Mouse (Mus musculus) ES-E14 (cell line): Measurements from ENCODE around the gene Nup160.

Source experiments
- CHD2 ChIP-seq: IDR thresholded peaks from 2 replicates; pipeline ENCODE4 v1.6.1; 2014; ENCODE audit warnings: mild to moderate bottlenecking, low read depth, low read length, inconsistent platforms
- HCFC1 ChIP-seq: IDR thresholded peaks from 2 replicates; pipeline ENCODE4 v1.6.1; 2012; ENCODE audit warnings: low read length, inconsistent platforms, borderline replicate concordance; ENCODE audit not compliant: insufficient read depth
- ZC3H11A ChIP-seq: IDR thresholded peaks from 2 replicates; pipeline ENCODE4 v1.6.1; 2012; ENCODE audit warnings: low read depth, mild to moderate bottlenecking, inconsistent platforms, low read length, borderline replicate concordance
- ZNF384 ChIP-seq: IDR thresholded peaks from 2 replicates; pipeline ENCODE4 v1.6.1; 2012; ENCODE audit warnings: low read depth, low read length, inconsistent platforms

DNA sequence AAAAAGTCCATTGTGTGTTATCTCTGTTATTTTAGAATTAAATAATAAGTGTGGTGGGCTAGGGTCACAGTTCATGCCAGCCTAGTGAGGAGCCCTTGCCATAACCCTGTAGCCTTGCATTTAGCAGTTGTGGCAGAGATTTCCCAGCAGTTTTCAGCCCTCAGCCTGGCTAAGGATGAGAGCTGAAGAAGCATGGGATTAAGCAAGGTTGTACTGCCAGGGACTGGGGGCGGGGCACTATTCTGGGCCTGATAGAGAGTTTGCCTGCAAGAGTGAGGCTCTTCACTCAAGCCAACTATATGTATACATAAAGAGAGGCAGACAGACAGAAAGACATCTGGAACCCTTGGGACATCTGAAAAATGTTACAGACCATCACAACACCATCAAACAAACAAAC is 18.0 kb upstream of the Nup160 start:
- no peak for TF ChIP-seq HCFC1
- no peak for TF ChIP-seq ZC3H11A
- no peak for TF ChIP-seq CHD2
- TF ChIP-seq ZNF384 = no peak
